Mouse (Mus musculus): Measurements from ENCODE around the gene Calm5.

GRCm38 (mm10) chr13:3869901-3870300, 15.9 kb downstream of the Calm5 start:
- TF ChIP-seq MAX (IDR thresholded peaks at IDR 0.05) (no peak), CTCF (IDR thresholded peaks at IDR 0.05; ENCODE audit: control insufficient read depth, insufficient read depth, insufficient read length) (no peak), USF1 (IDR thresholded peaks at IDR 0.05; ENCODE audit: low read depth) (no peak), MYOG (IDR thresholded peaks at IDR 0.05; ENCODE audit: control insufficient read depth, extremely low read depth, insufficient read length) (no peak), MYOD1 (IDR thresholded peaks at IDR 0.05; ENCODE audit: control insufficient read depth, insufficient read length, low read depth) (no peak)

Data from C2C12 (cell line).